Mouse (Mus musculus) liver, adult 2 months (tissue): ENCODE results near the gene 1110059E24Rik.

ENCODE experiments used
- CTCF ChIP-seq: fragments of 200-500 bp; IDR thresholded peaks from 2 replicates; pipeline ENCODE4 v1.5.1; 2011; ENCODE audit warnings: low read depth, low read length, control low read depth
- POLR2A ChIP-seq: fragments of 200-500 bp; IDR thresholded peaks from 2 replicates; pipeline ENCODE4 v1.6.1; 2011; ENCODE audit warnings: low read length, control low read depth; ENCODE audit not compliant: insufficient read depth; ENCODE audit errors: extremely low read depth

GRCm38 (mm10) chr19:21624148-21624535 is 28.6 kb downstream of the 1110059E24Rik start:
- no peak for TF ChIP-seq CTCF
- no peak for TF ChIP-seq POLR2A
